Mouse (Mus musculus) megakaryocyte, adult 5-6 weeks (primary cell): ENCODE data around the gene Mark2. TPM values are rescaled to one million over a fixed set of nuclear protein-coding genes. Genes with fewer than 3 reads are reported as not detected.

Experiments used
- ATAC-seq: 2 replicates; pipeline ENCODE4 v1.8.0; 2016; ENCODE audit warnings: mild to moderate bottlenecking, inconsistent platforms; ENCODE audit not compliant: poor library complexity, severe bottlenecking
- total RNA-seq, 2 experiments: library from RNA; stranded (forward) in 1 of 2; stranded (reverse) in 1 of 2; fragments of 153-499, 151-499 nt in 1 of 2; fragments of 221-1000, 200-1000 nt in 1 of 2; gene quantifications; 2 replicates each; pipeline versions ENCODE4 v1.2.3 to v1.2.4; 2015 to 2017

Gene Mark2
- total RNA-seq, 2 experiments from 2014 or later: 27.6 to 75.6 TPM

- ATAC-seq: peak; percentile 98
These were observed 115.1 kb downstream of the Mark2 start for GRCm38 (mm10) chr19:7226511-7226914.

Other genes with a start within 250 kb of the Mark2 start
- gene Flrt1, start 236.1 kb downstream of the Mark2 start, total RNA-seq (2015): not detected in 2 replicates
- not detected in 2 replicates for gene Flrt1, start 236.1 kb downstream of the Mark2 start, total RNA-seq (2017)
- 33.6 and 40.7 TPM in 2 replicates for gene Otub1, start 135.5 kb downstream of the Mark2 start, total RNA-seq (2015)
- 76.2 and 81.8 TPM in 2 replicates for gene Otub1, start 135.5 kb downstream of the Mark2 start, total RNA-seq (2017)
- 493 and 496 TPM in 2 replicates for gene Cox8a, start 124.2 kb downstream of the Mark2 start, total RNA-seq (2015)
- 661 and 699 TPM in 2 replicates for gene Cox8a, start 124.2 kb downstream of the Mark2 start, total RNA-seq (2017)
- 31.2 and 31.9 TPM in 2 replicates for gene Naa40, start 100.7 kb downstream of the Mark2 start, total RNA-seq (2015)
- gene Naa40, start 100.7 kb downstream of the Mark2 start, total RNA-seq (2017): 31.9 and 33.2 TPM in 2 replicates
- gene Rcor2, start 74.5 kb downstream of the Mark2 start, total RNA-seq (2015): 0.45 TPM in 1 of 2 replicates, not detected in the other
- 0.08 and 1.9 TPM in 2 replicates for gene Rcor2, start 74.5 kb downstream of the Mark2 start, total RNA-seq (2017)
- gene Spindoc, start 41.1 kb upstream of the Mark2 start, total RNA-seq (2015): 6.8 and 9.4 TPM in 2 replicates
- gene Spindoc, start 41.1 kb upstream of the Mark2 start, total RNA-seq (2017): 5.8 and 9.0 TPM in 2 replicates
- 0.41 and 0.98 TPM in 2 replicates for gene 2700081O15Rik, start 75.8 kb upstream of the Mark2 start, total RNA-seq (2015)
- 0.51 and 0.61 TPM in 2 replicates for gene 2700081O15Rik, start 75.8 kb upstream of the Mark2 start, total RNA-seq (2017)
- 209 and 213 TPM in 2 replicates for gene Rtn3, start 141.4 kb upstream of the Mark2 start, total RNA-seq (2015)
- 75.3 and 90.5 TPM in 2 replicates for gene Rtn3, start 141.4 kb upstream of the Mark2 start, total RNA-seq (2017)
- 31.3 and 34.7 TPM in 2 replicates for gene Atl3, start 152.2 kb upstream of the Mark2 start, total RNA-seq (2015)
- 42.8 and 45.8 TPM in 2 replicates for gene Atl3, start 152.2 kb upstream of the Mark2 start, total RNA-seq (2017)
- gene Pla2g16, start 215.6 kb upstream of the Mark2 start, total RNA-seq (2015): 4.7 and 4.9 TPM in 2 replicates
- gene Pla2g16, start 215.6 kb upstream of the Mark2 start, total RNA-seq (2017): 4.8 and 5.1 TPM in 2 replicates